Mouse (Mus musculus) heart, embryonic 16.5 days (tissue): ENCODE data around the gene Ly6g6d. TPM values are rescaled to one million over a fixed set of nuclear protein-coding genes. Genes with fewer than 3 reads are reported as not detected.

Source experiments
- ATAC-seq: fragments of 200-750 bp; cut with Nextera tagmentation; replicated peaks from 2 replicates; pipeline ENCODE4 v1.8.0; 2017; ENCODE audit warnings: moderate number of reproducible peaks; ENCODE audit not compliant: insufficient read depth, low FRiP score; ENCODE audit errors: extremely low read depth
- H3K27ac ChIP-seq: fragments of 300-500 bp; sonication (generic); 2 replicates; pipeline ENCODE4 v1.5.1; 2014; ENCODE audit warnings: mild to moderate bottlenecking, low read length, control low read depth, moderate library complexity
- H3K27me3 ChIP-seq: fragments of 300-500 bp; sonication (generic); 2 replicates; pipeline ENCODE4 v1.6.1; 2014; ENCODE audit warnings: low read length, mixed read lengths; ENCODE audit not compliant: control insufficient read depth, insufficient read depth
- H3K36me3 ChIP-seq: fragments of 300-500 bp; sonication (generic); 2 replicates; pipeline ENCODE4 v1.6.1; 2014; ENCODE audit not compliant: control insufficient read depth, insufficient read depth
- H3K4me1 ChIP-seq: fragments of 300-500 bp; sonication (generic); 2 replicates; pipeline ENCODE4 v1.6.1; 2014; ENCODE audit warnings: low read length, mixed read lengths; ENCODE audit not compliant: control insufficient read depth, insufficient read depth
- H3K4me2 ChIP-seq: fragments of 300-500 bp; sonication (generic); 2 replicates; pipeline ENCODE4 v1.6.1; 2014; ENCODE audit warnings: low read depth, mild to moderate bottlenecking, control low read depth, low read length
- H3K4me3 ChIP-seq: fragments of 300-500 bp; sonication (generic); 2 replicates; pipeline ENCODE4 v1.5.1; 2014; ENCODE audit warnings: mild to moderate bottlenecking, control low read depth, low read length
- H3K9ac ChIP-seq: fragments of 300-500 bp; sonication (generic); 2 replicates; pipeline ENCODE4 v1.6.1; 2014; ENCODE audit warnings: low read length, control low read depth
- H3K9me3 ChIP-seq: fragments of 300-500 bp; sonication (generic); replicated peaks from 2 replicates; pipeline ENCODE4 v1.6.1; 2016; ENCODE audit warnings: low read length; ENCODE audit not compliant: control insufficient read depth
- WGBS: fragments of 180-500 bp; shearing (Covaris S2); extraction: QIAGEN DNeasy Blood & Tissue Kit; methylation state at CpG from one replicate; pipeline ENCODE4 v1.1.7; 2014; 5-methylcytosine and 5-hydroxymethylcytosine counted together
- polyA plus RNA-seq: library from polyadenylated mRNA; unstranded; fragments of >200 nt; fragmentation: Nextera tagmentation; extraction: Ambion mirVana; gene quantifications from 2 replicates; pipeline ENCODE4 v1.2.1, GENCODE M21; 2015

The Ly6g6d gene
- polyA plus RNA-seq, 1 experiment from 2014 or later = 1.9 TPM

GRCm38 (mm10) chr17:35090166-35090932, 12.5 kb upstream of the Ly6g6d start:
- Histone ChIP-seq H3K36me3 (peaks cover 14% of the 10 kb centered on the region; the same call in 1 of the 2 replicates), H3K27me3 (no peaks in the 10 kb centered on the region), H3K4me1 (peaks cover 9% of the 10 kb centered on the region), H3K27ac (peak overlapping the region; percentile 98), H3K4me2 (peak overlapping the region; percentile 86), H3K9me3 (no peaks in the 10 kb centered on the region), H3K9ac (peak overlapping the region; percentile 94), H3K4me3 (peak overlapping the region; percentile 78)
- ATAC-seq = no peak
- WGBS = 54% methylated on average over 8 of the region's 8 CpGs

- Histone ChIP-seq H3K27me3 (no peaks in the 10 kb centered on the region), H3K4me2 (peak within 1 kb of the TSS; percentile 86), H3K27ac (peak within 1 kb of the TSS; percentile 98), H3K4me1 (peaks cover 9% of the 10 kb centered on the region), H3K9me3 (no peaks in the 10 kb centered on the region), H3K36me3 (peaks cover 14% of the 10 kb centered on the region; the same call in 1 of the 2 replicates), H3K9ac (peak within 1 kb of the TSS; percentile 94), H3K4me3 (peak within 1 kb of the TSS; percentile 78)
- 3% methylated on average over 67 of the region's 67 CpGs for WGBS
- peak; percentile 99 for ATAC-seq
These were observed 11.2 kb upstream of the Ly6g6d start, which contains the start of gene Abhd16a for GRCm38 (mm10) chr17:35088825-35089644. Gene Abhd16a, plus strand, starts transcription at chr17:35089263.

DNA sequence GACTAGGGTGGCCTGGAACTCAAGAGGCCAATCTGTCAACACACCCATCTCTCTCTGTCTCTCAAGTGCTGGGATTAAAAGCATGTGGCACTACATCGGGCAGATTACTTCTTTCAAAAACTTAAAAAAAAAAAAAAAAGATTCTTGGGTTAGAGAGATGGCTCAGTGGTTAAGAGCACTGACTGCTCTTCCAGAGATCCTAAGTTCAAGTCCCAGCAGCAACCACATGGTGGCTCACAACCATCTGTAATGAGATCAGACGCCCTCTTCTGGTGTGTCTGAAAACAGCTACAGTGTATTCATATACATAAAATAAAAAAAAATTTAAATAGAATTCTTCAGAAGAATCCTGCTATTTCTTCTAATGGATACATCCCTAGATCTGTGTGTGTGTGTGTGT, 10.3 kb upstream of the Ly6g6d start:
- ATAC-seq = no peak
- no peaks in the 10 kb centered on the region for H3K27me3 ChIP-seq
- no peak overlapping the region for H3K9ac ChIP-seq
- peaks cover 9% of the 10 kb centered on the region for H3K4me1 ChIP-seq
- peaks cover 12% of the 10 kb centered on the region; the same call in 1 of the 2 replicates for H3K36me3 ChIP-seq
- no peak overlapping the region for H3K4me2 ChIP-seq
- H3K9me3 ChIP-seq = no peaks in the 10 kb centered on the region
- WGBS = 42% methylated on average over 2 of the region's 2 CpGs
- H3K4me3 ChIP-seq = no peak overlapping the region
- no peak overlapping the region for H3K27ac ChIP-seq

DNA sequence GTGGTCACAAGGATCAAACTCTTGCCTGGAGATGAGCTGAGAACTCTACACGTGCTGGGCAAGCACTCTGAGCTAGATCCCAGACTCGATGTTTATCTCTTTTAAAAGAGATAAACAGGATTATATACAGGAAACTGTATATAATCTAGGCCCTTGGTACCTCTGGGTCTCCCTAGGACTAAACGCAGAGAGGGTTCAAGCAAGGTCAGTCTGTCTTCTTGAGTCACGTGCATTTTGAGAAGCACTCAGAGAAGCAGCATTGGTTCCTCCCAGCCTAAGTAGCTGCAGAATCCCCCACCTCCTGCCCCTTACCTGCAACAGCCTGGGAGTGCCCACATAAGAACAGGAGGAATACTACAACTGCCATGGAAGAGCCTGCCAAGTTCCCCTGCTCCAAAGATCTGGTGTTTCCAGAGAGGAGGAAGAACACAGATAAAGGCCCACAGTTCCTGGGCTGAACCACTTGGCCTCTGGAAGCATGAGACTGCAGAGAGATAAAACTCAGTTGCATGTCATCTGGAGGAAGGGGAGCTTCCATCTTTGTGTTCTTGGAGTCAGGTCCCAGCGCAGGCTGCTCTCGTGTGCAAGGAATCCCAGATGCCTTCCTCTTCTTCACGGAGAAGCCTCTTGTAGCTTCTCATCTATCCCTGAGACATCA, 7.5 kb upstream of the Ly6g6d start, which contains the start of gene Ly6g6f:
Ly6g6f (minus strand) TSS at position 403 of the 658 bp plus-strand sequence.
- ATAC-seq = no peak
- H3K4me2 ChIP-seq = no peak within 1 kb of the TSS
- WGBS = 56% methylated on average over 7 of the region's 7 CpGs
- H3K27me3 ChIP-seq = no peaks in the 10 kb centered on the region
- no peak within 1 kb of the TSS for H3K27ac ChIP-seq
- H3K9ac ChIP-seq = no peak within 1 kb of the TSS
- peaks cover 6% of the 10 kb centered on the region for H3K4me1 ChIP-seq
- no peaks in the 10 kb centered on the region for H3K36me3 ChIP-seq
- no peaks in the 10 kb centered on the region for H3K9me3 ChIP-seq
- no peak within 1 kb of the TSS for H3K4me3 ChIP-seq

- Histone ChIP-seq H3K4me2 (no peak overlapping the region), H3K4me1 (peaks cover 12% of the 10 kb centered on the region), H3K9me3 (no peaks in the 10 kb centered on the region), H3K9ac (no peak overlapping the region), H3K36me3 (no peaks in the 10 kb centered on the region), H3K27me3 (no peaks in the 10 kb centered on the region), H3K4me3 (no peak overlapping the region), H3K27ac (no peak overlapping the region)
- WGBS = 49% methylated on average over 3 of the region's 3 CpGs
- no peak for ATAC-seq
These were observed 6.1 kb upstream of the Ly6g6d start for GRCm38 (mm10) chr17:35083929-35084497.

DNA sequence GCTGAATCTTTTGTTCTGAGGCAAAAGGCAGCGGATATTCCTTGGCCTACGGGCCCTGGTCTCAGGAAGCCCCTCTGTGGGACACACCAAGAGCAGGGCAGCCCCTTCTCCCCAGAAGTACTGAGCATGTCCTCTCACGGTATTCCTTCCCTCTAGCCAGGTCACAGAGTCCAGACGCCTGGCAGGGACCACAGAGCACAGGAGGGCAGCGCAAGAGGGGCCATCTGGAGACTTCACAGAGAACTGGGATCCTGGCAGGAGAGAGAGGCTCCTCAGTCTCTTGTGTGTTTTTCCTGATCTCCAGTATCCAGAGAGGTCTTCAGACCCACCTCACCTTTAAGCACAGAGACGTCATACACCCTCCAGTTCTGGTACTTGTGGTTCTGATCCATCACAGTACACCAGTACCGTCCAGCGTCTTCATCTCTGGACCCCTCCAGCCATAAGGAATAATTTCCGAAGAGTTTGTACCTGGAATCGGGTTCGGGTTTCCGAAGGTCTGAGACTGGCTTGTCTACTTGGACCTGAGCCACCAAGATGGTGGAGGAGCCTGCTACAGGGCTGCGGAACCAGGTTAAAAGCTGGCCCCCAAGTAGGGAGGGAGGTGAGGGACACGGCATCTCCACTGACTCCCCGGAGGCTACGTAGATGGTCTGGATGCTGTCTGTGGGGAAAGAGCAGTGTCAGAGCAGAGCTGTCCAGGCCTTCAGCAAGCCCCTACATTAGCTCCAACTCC, 5.1 kb upstream of the Ly6g6d start:
- Histone ChIP-seq H3K9me3 (no peaks in the 10 kb centered on the region), H3K27me3 (no peaks in the 10 kb centered on the region), H3K4me1 (peaks cover 13% of the 10 kb centered on the region), H3K9ac (no peak overlapping the region), H3K27ac (no peak overlapping the region), H3K36me3 (no peaks in the 10 kb centered on the region), H3K4me3 (no peak overlapping the region), H3K4me2 (no peak overlapping the region)
- ATAC-seq = no peak
- 78% methylated on average over 16 of the region's 16 CpGs for WGBS

DNA sequence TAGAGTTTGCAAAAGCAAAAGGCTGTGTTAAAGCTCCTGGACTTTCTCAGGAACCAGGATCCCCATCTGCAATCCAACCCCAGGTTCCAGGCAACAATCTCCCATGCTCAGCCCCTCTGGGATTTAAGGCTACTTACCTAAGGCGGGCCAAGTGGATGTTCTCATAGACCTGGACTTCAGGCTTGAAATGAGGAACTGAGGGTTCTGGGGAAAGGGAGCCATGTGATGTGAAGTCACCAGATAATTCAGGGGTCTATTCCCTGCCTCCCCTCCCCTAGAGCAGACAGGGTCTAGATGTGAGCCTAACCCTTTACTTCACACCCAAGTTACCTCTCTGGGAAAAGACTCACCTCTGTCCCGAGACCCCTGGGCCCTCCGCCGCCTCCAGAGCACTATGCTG, 2.8 kb upstream of the Ly6g6d start:
- no peaks in the 10 kb centered on the region for H3K36me3 ChIP-seq
- no peak overlapping the region for H3K27ac ChIP-seq
- H3K4me1 ChIP-seq = peaks cover 21% of the 10 kb centered on the region
- WGBS = 87% methylated on average over 4 of the region's 4 CpGs
- H3K4me3 ChIP-seq = no peak overlapping the region
- ATAC-seq = no peak
- H3K9ac ChIP-seq = no peak overlapping the region
- no peaks in the 10 kb centered on the region for H3K9me3 ChIP-seq
- no peak overlapping the region for H3K4me2 ChIP-seq
- no peaks in the 10 kb centered on the region for H3K27me3 ChIP-seq

GRCm38 (mm10) chr17:35080248-35080647, 2.4 kb upstream of the Ly6g6d start:
- Histone ChIP-seq H3K9ac (0 out of 2 replicates have a peak overlapping the region, but pooled peaks have one; percentile 40), H3K4me1 (peaks cover 21% of the 10 kb centered on the region), H3K27me3 (no peaks in the 10 kb centered on the region), H3K36me3 (no peaks in the 10 kb centered on the region), H3K9me3 (no peaks in the 10 kb centered on the region), H3K4me2 (peak overlapping the region; percentile 53), H3K4me3 (no peak overlapping the region), H3K27ac (no peak overlapping the region)
- WGBS = 36% methylated on average over 6 of the region's 6 CpGs
- no peak for ATAC-seq
